Mouse (Mus musculus) limb, embryonic 14.5 days (tissue): ENCODE data around the gene Gm20388. TPM values are rescaled to one million over a fixed set of nuclear protein-coding genes. Genes with fewer than 3 reads are reported as not detected.

Experiments used
- ATAC-seq: fragments of 200-750 bp; cut with Nextera tagmentation; 2 replicates; pipeline ENCODE4 v1.8.0; 2017; ENCODE audit warnings: low read depth, moderate number of reproducible peaks, moderate TSS enrichment; ENCODE audit not compliant: low FRiP score
- DNase-seq: peaks from one replicate; pipeline ENCODE4 v3.0.0-alpha.2; 2015; ENCODE audit warnings: low spot score
- H3K27ac ChIP-seq: fragments of 300-500 bp; sonication (generic); replicated peaks from 2 replicates; pipeline ENCODE4 v1.5.1; 2014; ENCODE audit warnings: low read depth, mild to moderate bottlenecking, low read length, moderate library complexity, mixed read lengths
- H3K27me3 ChIP-seq: fragments of 300-500 bp; sonication (generic); 2 replicates; pipeline ENCODE4 v1.6.1; 2014; ENCODE audit warnings: low read length, mixed read lengths; ENCODE audit not compliant: control insufficient read depth, insufficient read depth
- H3K36me3 ChIP-seq: fragments of 300-500 bp; sonication (generic); 2 replicates; pipeline ENCODE4 v1.6.1; 2014; ENCODE audit warnings: mild to moderate bottlenecking, low read length, moderate library complexity, mixed read lengths; ENCODE audit not compliant: control insufficient read depth, insufficient read depth
- H3K4me1 ChIP-seq: fragments of 300-500 bp; sonication (generic); 2 replicates; pipeline ENCODE4 v1.6.1; 2014; ENCODE audit warnings: antibody characterized with exemption, low read length, mixed read lengths; ENCODE audit not compliant: control insufficient read depth, insufficient read depth
- H3K4me2 ChIP-seq: fragments of 300-500 bp; sonication (generic); replicated peaks from 2 replicates; pipeline ENCODE4 v1.6.1; 2014; ENCODE audit warnings: low read depth, mild to moderate bottlenecking, low read length, moderate library complexity; ENCODE audit not compliant: severe bottlenecking
- H3K4me3 ChIP-seq: fragments of 300-500 bp; sonication (generic); replicated peaks from 2 replicates; pipeline ENCODE4 v1.5.1; 2014; ENCODE audit warnings: low read length
- H3K9ac ChIP-seq: fragments of 300-500 bp; sonication (generic); 2 replicates; pipeline ENCODE4 v1.6.1; 2014; ENCODE audit warnings: mild to moderate bottlenecking, low read depth, low read length, moderate library complexity; ENCODE audit not compliant: severe bottlenecking
- H3K9me3 ChIP-seq: fragments of 300-500 bp; sonication (generic); 2 replicates; pipeline ENCODE4 v1.6.1; 2016; ENCODE audit warnings: low read length; ENCODE audit not compliant: control insufficient read depth
- POLR2A ChIP-seq: fragments of 200-500 bp; IDR thresholded peaks from 2 replicates; pipeline ENCODE4 v1.8.0; 2012; ENCODE audit warnings: inconsistent platforms, mild to moderate bottlenecking, moderate library complexity, borderline replicate concordance; ENCODE audit not compliant: insufficient read depth, insufficient read length; ENCODE audit errors: extremely low read depth
- WGBS: fragments of 180-500 bp; shearing (Covaris S2); extraction: QIAGEN DNeasy Blood & Tissue Kit; methylation state at CpG from one replicate; pipeline ENCODE4 v1.1.7; 2014; 5-methylcytosine and 5-hydroxymethylcytosine counted together
- polyA plus RNA-seq, 2 experiments: library from polyadenylated mRNA; depleted of rRNA in 1 of 2; stranded (reverse) in 1 of 2; unstranded in 1 of 2; fragments of >200 nt; fragmentation: Nextera tagmentation in 1 of 2; extraction: Ambion mirVana in 1 of 2; gene quantifications; 2 replicates each; pipeline versions ENCODE4 v1.2.1 to v1.2.3; 2012 to 2014

Gene Gm20388
- polyA plus RNA-seq, 2 experiments, result 1.9 to 49.9 TPM

DNA sequence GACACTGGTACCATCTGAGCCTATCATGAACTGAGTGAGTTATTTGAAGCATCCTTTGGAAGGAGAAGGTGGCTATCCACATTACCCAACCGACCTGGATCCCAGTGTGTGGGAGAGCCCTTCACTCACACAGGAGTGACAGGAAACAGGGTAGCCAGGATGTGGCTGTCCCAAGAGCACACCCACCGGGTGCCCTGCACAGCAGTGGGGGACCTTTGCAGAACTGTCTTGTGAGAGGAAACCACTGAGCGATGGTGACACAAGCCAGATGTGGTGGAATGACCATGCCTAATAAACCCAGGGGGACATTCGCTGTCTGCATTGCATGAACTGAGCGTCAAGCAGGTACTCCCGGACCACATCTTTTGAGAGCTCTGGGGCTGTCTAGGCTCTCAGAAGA lies 116.3 kb downstream of the Gm20388 start:
- no peak for TF ChIP-seq POLR2A
- 76% methylated on average over 6 of the region's 6 CpGs for WGBS

GRCm38 (mm10) chr8:120030447-120030846 lies 119.8 kb downstream of the Gm20388 start:
- WGBS, result 59% methylated on average over 5 of the region's 5 CpGs
- no peaks in the 10 kb centered on the region for H3K36me3 ChIP-seq
- no peaks in the 10 kb centered on the region for H3K9me3 ChIP-seq
- H3K4me2 ChIP-seq, result no peak overlapping the region
- H3K9ac ChIP-seq, result no peak overlapping the region
- no peaks in the 10 kb centered on the region for H3K27me3 ChIP-seq
- DNase-seq, result no peak
- no peak for ATAC-seq
- no peak overlapping the region for H3K4me3 ChIP-seq
- no peak overlapping the region for H3K27ac ChIP-seq
- H3K4me1 ChIP-seq, result no peaks in the 10 kb centered on the region
- no peak for TF ChIP-seq POLR2A

More for the DNA sequence above, 116.3 kb downstream of the Gm20388 start:
- H3K36me3 ChIP-seq, result no peaks in the 10 kb centered on the region
- no peaks in the 10 kb centered on the region for H3K27me3 ChIP-seq
- no peak for DNase-seq
- ATAC-seq, result no peak
- no peak overlapping the region for H3K27ac ChIP-seq
- no peak overlapping the region for H3K4me3 ChIP-seq
- no peaks in the 10 kb centered on the region for H3K9me3 ChIP-seq
- no peak overlapping the region for H3K4me2 ChIP-seq
- H3K4me1 ChIP-seq, result peaks cover 2% of the 10 kb centered on the region; the same call in 1 of the 2 replicates
- H3K9ac ChIP-seq, result no peak overlapping the region

DNA sequence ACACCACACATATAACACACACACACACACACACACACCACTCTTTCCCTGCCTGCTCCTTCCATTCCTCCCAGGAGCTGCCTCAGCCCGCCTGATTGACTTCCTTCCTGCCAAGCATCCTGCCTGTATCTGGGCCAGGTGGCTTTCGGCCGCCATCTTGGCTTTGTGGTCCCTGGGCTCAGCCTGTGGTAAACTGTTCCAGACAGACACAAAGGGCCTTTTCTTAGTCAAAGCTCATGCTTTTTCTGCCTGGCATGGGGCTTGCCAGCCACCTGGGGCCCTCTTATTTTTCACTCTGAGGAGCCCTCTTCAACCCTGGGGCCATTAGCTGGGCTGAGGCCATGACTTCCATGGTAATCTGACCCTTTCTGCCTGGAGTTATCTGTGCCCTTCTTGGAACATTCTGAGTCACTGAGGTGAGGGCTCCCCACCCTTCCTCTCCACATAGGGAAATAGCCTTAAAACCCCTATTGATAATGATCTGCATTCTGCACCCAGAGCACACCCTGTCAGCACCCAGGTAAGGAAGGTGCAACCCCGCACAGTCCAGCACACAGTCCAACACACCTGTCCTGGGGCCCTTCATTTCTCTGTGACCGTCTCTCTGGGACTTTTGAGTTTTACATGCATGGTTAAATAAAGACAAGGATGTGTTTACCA lies 122.0 kb downstream of the Gm20388 start:
- no peak overlapping the region for H3K4me2 ChIP-seq
- no peak overlapping the region for H3K9ac ChIP-seq
- H3K4me3 ChIP-seq, result no peak overlapping the region
- no peak overlapping the region for H3K27ac ChIP-seq
- 86% methylated on average over 5 of the region's 5 CpGs for WGBS
- ATAC-seq, result no peak
- TF ChIP-seq POLR2A, result no peak
- DNase-seq, result no peak
- H3K27me3 ChIP-seq, result no peaks in the 10 kb centered on the region
- H3K4me1 ChIP-seq, result no peaks in the 10 kb centered on the region
- no peaks in the 10 kb centered on the region for H3K36me3 ChIP-seq
- no peaks in the 10 kb centered on the region for H3K9me3 ChIP-seq

DNA sequence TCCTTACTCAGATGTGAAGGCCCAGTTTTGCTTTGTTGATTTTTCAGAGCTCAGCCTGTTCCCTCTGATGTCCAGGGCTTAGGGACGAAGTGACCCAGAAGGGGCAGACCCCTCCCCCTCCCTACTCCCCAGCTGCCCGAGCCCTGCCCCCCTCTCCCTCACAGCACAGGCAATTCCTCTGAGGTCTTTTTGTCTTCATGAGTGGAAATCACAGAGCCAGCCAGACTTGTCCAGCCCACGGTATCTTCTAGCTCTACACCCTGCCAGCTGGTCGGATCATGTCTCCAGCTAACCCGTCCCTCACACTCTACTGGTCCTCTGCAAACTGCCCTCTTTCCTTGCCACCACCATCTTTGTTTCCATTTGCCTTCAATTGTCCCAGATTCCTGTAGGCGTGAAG lies 123.8 kb downstream of the Gm20388 start:
- DNase-seq, result no peak
- Histone ChIP-seq H3K27me3 (no peaks in the 10 kb centered on the region), H3K36me3 (no peaks in the 10 kb centered on the region), H3K4me1 (no peaks in the 10 kb centered on the region), H3K9me3 (no peaks in the 10 kb centered on the region), H3K4me3 (no peak overlapping the region), H3K27ac (no peak overlapping the region), H3K9ac (no peak overlapping the region), H3K4me2 (no peak overlapping the region)
- no peak for ATAC-seq
- 47% methylated on average over 6 of the region's 6 CpGs for WGBS
- no peak for TF ChIP-seq POLR2A

DNA sequence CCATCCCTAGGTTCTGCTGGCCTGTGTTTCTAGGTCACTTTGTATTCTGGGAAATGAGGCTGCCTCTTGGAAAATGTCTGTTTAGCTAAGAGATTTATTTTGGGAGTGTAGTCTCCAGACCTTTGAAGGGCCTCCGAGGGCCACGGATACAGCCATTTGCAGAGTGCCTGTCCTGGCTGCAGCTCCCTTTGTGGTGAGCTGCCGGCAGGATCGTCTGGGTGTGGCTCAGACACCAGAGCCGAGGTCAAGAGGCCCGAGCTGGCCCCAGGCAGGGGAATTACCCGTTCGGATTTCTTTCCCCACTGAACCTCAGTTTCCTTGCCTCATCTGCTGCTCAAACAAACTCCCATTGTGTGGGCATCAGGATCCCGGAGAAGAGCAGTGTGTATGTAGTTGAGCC lies 125.5 kb downstream of the Gm20388 start:
- H3K4me2 ChIP-seq, result no peak overlapping the region
- no peaks in the 10 kb centered on the region for H3K4me1 ChIP-seq
- H3K27me3 ChIP-seq, result no peaks in the 10 kb centered on the region
- DNase-seq (no peak), ATAC-seq (no peak)
- no peak overlapping the region for H3K4me3 ChIP-seq
- 18% methylated on average over 9 of the region's 9 CpGs for WGBS
- no peak for TF ChIP-seq POLR2A
- no peaks in the 10 kb centered on the region for H3K9me3 ChIP-seq
- H3K36me3 ChIP-seq, result no peaks in the 10 kb centered on the region
- H3K27ac ChIP-seq, result no peak overlapping the region
- no peak overlapping the region for H3K9ac ChIP-seq

DNA sequence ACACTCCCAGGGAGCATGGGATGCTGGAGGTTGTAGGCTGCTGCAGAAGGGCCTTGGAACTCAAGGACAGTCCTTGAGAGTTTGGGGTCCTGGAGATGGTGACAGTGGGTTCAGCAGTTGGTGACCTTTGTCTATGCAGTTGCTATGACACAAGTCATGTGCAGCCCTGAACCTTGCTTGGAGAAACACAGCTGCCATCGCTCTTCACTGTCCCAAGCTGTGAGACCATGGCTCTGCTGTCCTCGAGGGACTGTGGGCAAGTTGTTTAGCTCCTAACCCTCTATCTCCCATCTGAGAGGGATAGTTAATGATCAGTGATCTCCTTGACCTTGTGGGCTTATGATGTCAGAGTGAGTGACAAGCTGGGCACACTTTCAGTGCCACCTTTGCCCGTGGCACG lies 125.9 kb downstream of the Gm20388 start:
- no peak for ATAC-seq
- Histone ChIP-seq H3K9ac (no peak overlapping the region), H3K4me3 (no peak overlapping the region), H3K4me1 (no peaks in the 10 kb centered on the region), H3K36me3 (no peaks in the 10 kb centered on the region), H3K27ac (no peak overlapping the region), H3K27me3 (no peaks in the 10 kb centered on the region), H3K4me2 (no peak overlapping the region), H3K9me3 (no peaks in the 10 kb centered on the region)
- DNase-seq, result no peak
- 86% methylated on average over 4 of the region's 4 CpGs for WGBS
- TF ChIP-seq POLR2A, result no peak
